Comparison of ENCODE assay signal across 8 mouse cellular contexts in the genomic region with DNA sequence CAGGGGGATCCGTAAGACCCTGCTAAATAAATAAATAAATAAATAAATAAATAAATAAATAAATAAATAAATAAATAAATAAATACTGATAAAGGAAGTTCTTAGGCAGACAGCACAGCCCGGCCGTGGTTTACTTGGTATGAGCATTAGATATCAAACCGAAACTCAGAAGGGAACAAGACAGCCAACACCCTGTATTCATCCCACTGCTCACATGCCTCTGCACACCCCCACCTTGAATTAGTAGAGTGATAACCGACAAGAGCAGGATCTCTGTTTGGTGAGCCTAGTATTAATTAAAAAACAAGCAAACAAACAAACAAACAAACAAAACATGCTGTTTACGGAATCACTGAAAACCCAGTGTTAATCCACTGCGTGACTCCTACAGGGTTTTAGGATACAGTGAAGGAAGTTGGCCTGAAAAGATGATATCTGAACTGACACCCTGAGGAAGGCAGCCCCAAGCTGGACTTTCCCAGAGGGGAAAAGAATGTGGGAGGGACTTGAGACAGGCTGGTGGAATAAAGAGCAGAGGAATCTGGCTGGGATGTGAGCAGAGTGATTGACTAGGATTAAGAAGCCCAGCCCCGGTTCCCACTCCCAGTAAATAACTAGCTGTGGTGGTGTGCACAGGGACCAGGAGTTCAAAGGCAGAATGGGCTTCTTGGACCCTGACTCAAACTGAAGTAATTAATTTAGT. TPM values are rescaled to one million over a fixed set of nuclear protein-coding genes. Genes with fewer than 3 reads are reported as not detected.
DNase-seq lines count a peak whose midpoint lies in the region; ATAC-seq and TF ChIP-seq lines count a peak whose summit lies in the region.

Gene Endod1 (minus strand): TSS at position 155 of the 703 bp plus-strand sequence.

- no peaks in the 10 kb centered on the region; the same call in 1 of the 2 replicates for H3K27me3 ChIP-seq in thymus, adult 2 months (ENCODE audit: control insufficient read depth, insufficient read depth, low read length)
- no peaks in the 10 kb centered on the region for H3K27me3 ChIP-seq in intestine, embryonic 16.5 days (replicated peaks; ENCODE audit: control insufficient read depth, insufficient read depth, low read length)
- H3K27me3 ChIP-seq in limb, embryonic 10.5 days (ENCODE audit: low read depth, poor library complexity, severe bottlenecking), result peaks cover 31% of the 10 kb centered on the region
- no peaks in the 10 kb centered on the region for H3K27me3 ChIP-seq in testis, adult 2 months (ENCODE audit: control insufficient read depth, insufficient read depth, low read length)

- peak within 1 kb of the TSS; percentile 88 for H3K4me2 ChIP-seq in intestine, embryonic 16.5 days (ENCODE audit: low read depth, low read length)

- H3K4me1 ChIP-seq in thymus, adult 2 months (replicated peaks; ENCODE audit: control insufficient read depth, insufficient read depth, low read length), result peaks cover 8% of the 10 kb centered on the region
- peaks cover 28% of the 10 kb centered on the region for H3K4me1 ChIP-seq in intestine, embryonic 16.5 days (ENCODE audit: control insufficient read depth, insufficient read depth, low read length)
- peaks cover 21% of the 10 kb centered on the region for H3K4me1 ChIP-seq in limb, embryonic 10.5 days
- peaks cover 10% of the 10 kb centered on the region for H3K4me1 ChIP-seq in testis, adult 2 months (ENCODE audit: control insufficient read depth, insufficient read depth, low read length)

- no peak for DNase-seq in thymus, adult 2 months
- no peak for DNase-seq in thymus, postnatal 25 days
- peak; percentile 60 for DNase-seq in cerebellum, postnatal 10 days
- DNase-seq in gonadal fat pad, adult 2 months (ENCODE audit: low read depth), result no peak
- peak; percentile 45 for DNase-seq in limb, embryonic 10.5 days (ENCODE audit: low spot score)
- DNase-seq in mesoderm, embryonic 11.5 days (ENCODE audit: low read depth, low spot score), result peak; percentile 64

- no peaks in the 10 kb centered on the region for H3K36me3 ChIP-seq in thymus, adult 2 months (ENCODE audit: control insufficient read depth, insufficient read depth, low read length)
- no peaks in the 10 kb centered on the region for H3K36me3 ChIP-seq in intestine, embryonic 16.5 days (ENCODE audit: control insufficient read depth, insufficient read depth, low read length)
- no peaks in the 10 kb centered on the region for H3K36me3 ChIP-seq in limb, embryonic 10.5 days
- no peaks in the 10 kb centered on the region for H3K36me3 ChIP-seq in testis, adult 2 months (ENCODE audit: control insufficient read depth, insufficient read depth, low read length)

- H3K27ac ChIP-seq in thymus, adult 2 months (ENCODE audit: control insufficient read depth, insufficient read depth, low read length), result no peak within 1 kb of the TSS
- H3K27ac ChIP-seq in intestine, embryonic 16.5 days (ENCODE audit: low read length), result peak within 1 kb of the TSS; percentile 90
- peak within 1 kb of the TSS; percentile 82 for H3K27ac ChIP-seq in limb, embryonic 10.5 days
- peak within 1 kb of the TSS; percentile 61 for H3K27ac ChIP-seq in testis, adult 2 months (ENCODE audit: control insufficient read depth, insufficient read depth, low read depth, low read length)

- no peak for TF ChIP-seq POLR2A in thymus, adult 2 months (IDR thresholded peaks at IDR 0.05; ENCODE audit: control insufficient read depth, extremely low read depth, insufficient read depth, low read length, poor library complexity)
- no peak for TF ChIP-seq POLR2A in testis, adult 2 months (IDR thresholded peaks at IDR 0.05; ENCODE audit: control insufficient read depth, low read depth, low read length)

- peak within 1 kb of the TSS; percentile 57 for H3K4me3 ChIP-seq in thymus, adult 2 months (ENCODE audit: control insufficient read depth, insufficient read depth, low read length)
- H3K4me3 ChIP-seq in intestine, embryonic 16.5 days (ENCODE audit: low read length), result peak within 1 kb of the TSS; percentile 79
- H3K4me3 ChIP-seq in limb, embryonic 10.5 days, result peak within 1 kb of the TSS; percentile 76
- H3K4me3 ChIP-seq in testis, adult 2 months (ENCODE audit: control insufficient read depth, low read depth, low read length), result peak within 1 kb of the TSS; percentile 83

- H3K9ac ChIP-seq in intestine, embryonic 16.5 days (ENCODE audit: low read depth, low read length), result peak within 1 kb of the TSS; percentile 85

- H3K9me3 ChIP-seq in intestine, embryonic 16.5 days (ENCODE audit: control insufficient read depth, low read length), result no peaks in the 10 kb centered on the region
- H3K9me3 ChIP-seq in limb, embryonic 10.5 days (replicated peaks), result no peaks in the 10 kb centered on the region

- no peak for TF ChIP-seq CTCF in thymus, adult 2 months (IDR thresholded peaks at IDR 0.05; ENCODE audit: borderline replicate concordance, control insufficient read depth, extremely low read depth, insufficient read depth, low read length, poor library complexity)
- TF ChIP-seq CTCF in testis, adult 2 months (IDR thresholded peaks at IDR 0.05; ENCODE audit: control insufficient read depth, insufficient read depth, insufficient replicate concordance, low read depth, low read length), result no peak

- ATAC-seq in intestine, embryonic 16.5 days, result peak; percentile 56

- 29% methylated on average over 8 of the region's 8 CpGs for WGBS in thymus, adult 2 months
- WGBS in intestine, embryonic 16.5 days, result 2% methylated on average over 8 of the region's 8 CpGs
- WGBS in limb, embryonic 10.5 days, result 14% methylated on average over 8 of the region's 8 CpGs

RNA-seq across cellular contexts. Expression of gene Endod1, which starts in this region (rescaled TPM):
- 62.3 and 64.2 TPM in 2 replicates for polyA plus RNA-seq in thymus, adult 2 months (2012; rRNA removed)
- polyA plus RNA-seq in gonadal fat pad, adult 2 months (2012; rRNA removed), result 67.7 and 114 TPM in 2 replicates
- 24.9 and 27.4 TPM in 2 replicates for polyA plus RNA-seq in intestine, embryonic 16.5 days (2015; fragmentation: Nextera tagmentation; extraction: Ambion mirVana)
- 4.0 and 4.8 TPM in 2 replicates for polyA plus RNA-seq in limb, embryonic 10.5 days (2016; fragmentation: Nextera tagmentation; extraction: Ambion mirVana)
- polyA plus RNA-seq in testis, adult 2 months (2012; rRNA removed), result 5.1 and 5.5 TPM in 2 replicates

Comparison
In these comparisons a context has a peak if more than half of its experiments do, and no peak if none do; other contexts are left out.
1. DNase-seq: peak in cerebellum, postnatal 10 days (2 of 2), limb, embryonic 10.5 days (single experiment) and mesoderm, embryonic 11.5 days (single experiment); none in thymus, adult 2 months (single experiment), thymus, postnatal 25 days (single experiment) and gonadal fat pad, adult 2 months (single experiment).
2. Peak in every context shown above with its lines, with median percentiles within 50 percentile points of each other: H3K4me3 ChIP-seq.